Mouse (Mus musculus) T-helper 2 cell (primary cell): ENCODE measurements around the gene Serpina3a.
"Not testable (repeated sequence)": the region's sequence is repeated elsewhere in the genome, so short reads cannot be mapped to it uniquely, and the experiment has no call there.

Source experiments
- in situ Hi-C: fragments of 300-600 bp; cut with MboI, MseI; formaldehyde crosslinking; loops from one replicate; pipeline ENCODE4 v1.15.1; 2025; ENCODE audit warnings: high pct_unique_total_duplicates

Gene Serpina3a

DNA sequence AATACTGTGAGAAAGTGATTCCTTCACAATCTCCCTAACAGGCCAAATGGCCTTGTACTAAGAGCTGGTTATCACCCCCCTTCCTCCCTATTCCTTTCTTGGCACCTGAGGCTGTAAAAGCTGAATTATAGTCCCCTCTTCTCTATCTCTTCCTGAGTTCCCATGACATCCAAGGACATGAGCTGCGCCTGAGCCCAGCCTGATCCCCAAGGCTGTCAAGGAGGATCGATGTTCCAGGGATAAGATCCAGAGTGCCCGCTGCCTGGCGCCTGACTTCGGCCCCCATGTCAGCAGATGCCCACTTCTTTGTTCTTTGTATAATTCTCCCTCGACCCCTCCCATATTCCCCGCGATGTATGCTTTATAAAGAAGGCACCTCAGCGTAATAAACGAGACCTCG lies at the start of gene Serpina3a:
TSS of gene Serpina3a (plus strand) at position 392 of the 400 bp plus-strand sequence.
- in situ Hi-C loops = not testable (repeated sequence)

DNA sequence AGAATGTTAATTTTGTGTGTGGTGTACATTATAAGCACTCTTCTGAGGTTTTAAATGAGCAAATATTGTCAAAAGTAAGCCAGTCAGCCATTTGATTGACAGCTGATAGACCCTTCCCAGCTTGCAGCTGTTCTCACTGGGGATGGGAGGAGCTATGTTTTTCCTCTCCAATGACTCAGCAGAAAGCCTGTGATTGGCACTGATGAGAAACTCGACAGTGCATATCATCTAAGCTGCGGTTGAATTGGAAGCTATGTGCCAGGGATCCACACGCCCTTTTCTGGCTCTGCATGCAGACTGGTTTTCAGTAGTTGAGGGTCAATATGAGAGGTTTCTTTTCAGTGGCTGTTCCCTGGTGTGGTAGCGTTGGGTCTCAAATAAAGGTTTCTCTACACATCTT lies 48.0 kb upstream of the Serpina3a start:
- in situ Hi-C loops = loop anchor here (5.0 kb wide), 2 partner anchors 57 to 348 kb away; no protein-coding TSS in a partner anchor

DNA sequence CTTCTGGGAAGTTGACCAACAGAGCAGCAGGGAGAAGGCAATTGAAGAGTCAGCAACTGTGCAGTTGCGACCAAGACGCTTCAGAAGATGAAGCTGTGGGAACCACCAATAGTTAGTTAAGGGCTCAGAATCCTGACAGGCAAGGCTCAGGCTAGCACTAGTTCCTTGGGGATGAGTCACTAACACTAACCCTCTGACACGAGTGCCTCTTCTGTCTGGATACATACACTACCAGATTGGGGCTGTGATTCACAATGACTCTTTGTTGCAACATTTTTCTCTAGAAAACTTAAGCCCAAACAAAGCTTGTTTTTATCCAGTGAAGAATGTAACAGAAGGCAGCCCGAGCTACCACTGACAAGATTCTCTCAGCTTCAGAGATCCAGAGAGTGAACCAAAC lies 47.5 kb upstream of the Serpina3a start:
- in situ Hi-C loops = loop anchor here (5.0 kb wide), 2 partner anchors 58 to 347 kb away; no protein-coding TSS in a partner anchor

DNA sequence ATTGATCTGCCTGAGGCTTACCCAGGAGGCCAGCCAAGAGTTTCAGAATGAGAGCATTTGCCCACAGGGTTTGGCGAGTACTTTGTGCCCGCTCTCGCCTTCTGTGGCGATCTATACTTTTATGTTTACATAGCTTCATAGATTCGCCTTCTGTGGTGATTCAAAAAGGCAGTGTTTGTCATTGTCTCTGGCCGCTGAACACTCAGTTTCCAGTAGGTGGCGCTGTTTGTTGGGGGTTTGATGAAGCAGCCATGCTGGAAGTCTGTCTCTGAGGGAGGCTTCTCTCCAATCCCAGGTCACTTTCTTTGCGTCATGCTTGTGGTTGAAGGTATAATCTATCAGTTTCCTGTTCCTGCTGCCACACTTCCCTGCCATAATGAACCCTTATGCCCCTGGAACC lies 46.3 kb upstream of the Serpina3a start:
- in situ Hi-C loops = no loop called here

DNA sequence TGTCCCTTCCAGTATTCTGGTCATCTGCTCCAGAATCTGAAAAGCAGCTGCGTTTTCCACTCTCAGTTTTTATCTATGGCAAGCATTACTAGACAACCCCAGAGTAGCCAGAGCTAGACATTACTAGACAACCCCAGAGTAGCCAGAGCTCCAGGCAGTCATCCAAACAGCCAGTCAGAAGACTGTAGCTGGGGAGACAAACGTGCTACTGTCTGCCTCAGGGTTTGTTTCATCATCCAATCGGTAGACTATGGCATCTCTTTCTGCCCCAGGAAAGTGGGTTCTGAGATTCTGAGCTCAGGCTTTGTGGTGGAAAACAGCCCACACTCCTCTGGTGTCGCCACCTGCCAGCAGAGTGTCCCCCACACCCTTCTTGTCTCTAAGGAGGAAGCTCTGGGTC lies 45.0 kb upstream of the Serpina3a start:
- in situ Hi-C loops = no loop called here

DNA sequence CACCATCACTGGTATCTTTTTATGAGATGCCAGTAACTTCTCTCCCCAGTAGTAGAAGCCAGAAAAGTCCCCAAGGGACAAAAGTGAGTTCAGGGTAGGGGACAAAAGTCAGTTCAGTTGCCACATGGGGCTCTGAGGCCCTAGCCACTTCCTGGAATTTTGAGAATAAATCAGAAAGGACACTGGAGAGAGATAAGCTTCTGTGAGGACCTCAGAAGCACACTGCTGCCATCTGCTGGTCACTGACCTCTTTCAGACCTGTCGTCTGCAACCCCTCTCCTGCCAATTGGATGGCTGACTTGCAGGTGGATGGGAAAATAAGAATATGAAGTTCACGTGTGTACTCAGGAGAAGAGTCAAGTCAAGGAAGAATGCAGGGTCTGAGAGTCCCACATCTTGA lies 42.9 kb upstream of the Serpina3a start:
- in situ Hi-C loops = loop anchor here (5.0 kb wide), 1 partner anchor 82 kb away; the partner anchor contains the start of gene Serpina11

DNA sequence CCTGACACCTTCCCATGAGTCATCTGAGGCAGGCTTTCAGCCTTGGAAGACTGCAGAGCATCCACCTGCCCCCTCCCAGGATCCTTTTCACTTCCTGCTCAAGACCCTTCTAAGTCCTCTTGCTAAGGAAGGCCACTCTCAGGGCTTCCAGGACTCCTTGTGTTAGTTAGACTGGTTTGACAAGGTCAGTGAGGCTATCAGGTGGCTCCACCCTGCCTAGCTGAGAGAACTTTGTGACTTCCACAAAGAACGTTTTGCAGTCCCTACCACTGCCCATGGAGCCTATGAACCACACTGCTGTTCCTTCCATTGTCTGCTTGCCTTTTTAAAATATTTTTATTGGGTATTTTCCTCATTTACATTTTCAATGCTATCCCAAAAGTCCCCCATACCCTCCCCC lies 40.8 kb upstream of the Serpina3a start:
- in situ Hi-C loops = loop anchor here (5.0 kb wide), 1 partner anchor 84 kb away; the partner anchor contains the start of gene Serpina11

DNA sequence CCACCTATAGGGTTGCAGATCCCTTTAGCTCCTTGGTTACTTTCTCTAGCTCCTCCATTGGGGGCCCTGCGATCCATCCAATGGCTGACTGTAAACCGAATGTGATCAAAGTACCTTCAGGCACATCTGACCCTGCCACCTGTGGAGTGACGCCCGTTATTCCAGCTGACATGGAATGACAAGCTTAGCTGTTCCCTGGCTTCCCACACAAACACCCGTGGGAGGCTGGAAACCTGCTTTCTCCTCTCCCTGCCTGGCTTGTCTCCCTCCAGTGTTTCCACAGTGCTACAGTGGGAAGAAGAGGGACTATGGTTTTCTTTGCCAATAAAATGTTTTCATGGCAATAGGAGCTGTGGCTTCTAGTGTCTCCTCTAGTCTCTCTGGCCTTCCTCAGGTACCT lies 40.2 kb upstream of the Serpina3a start:
- in situ Hi-C loops = loop anchor here (5.0 kb wide), 1 partner anchor 85 kb away; the partner anchor contains the start of gene Serpina11

DNA sequence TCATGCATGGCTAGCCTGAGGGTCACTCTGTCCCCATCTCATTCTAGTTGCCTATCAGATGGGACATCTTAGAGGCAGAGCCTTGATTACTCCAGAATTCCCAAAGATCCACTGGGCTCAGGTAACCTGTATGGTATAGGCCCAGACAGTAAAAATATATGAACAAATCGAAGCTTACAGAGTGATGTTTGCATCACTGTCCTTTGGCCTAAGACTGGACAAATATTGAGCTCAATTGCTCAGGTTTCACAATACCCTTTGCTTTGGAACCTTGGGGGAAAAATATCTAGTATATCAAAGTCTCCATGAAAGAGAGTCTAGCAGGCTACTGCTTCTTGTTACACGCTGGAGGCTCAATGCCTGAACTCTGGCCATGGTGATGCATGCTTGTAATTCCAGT lies 22.4 kb upstream of the Serpina3a start:
- in situ Hi-C loops = loop anchor here (25.0 kb wide), 1 partner anchor 1128 kb away; no protein-coding TSS in a partner anchor

DNA sequence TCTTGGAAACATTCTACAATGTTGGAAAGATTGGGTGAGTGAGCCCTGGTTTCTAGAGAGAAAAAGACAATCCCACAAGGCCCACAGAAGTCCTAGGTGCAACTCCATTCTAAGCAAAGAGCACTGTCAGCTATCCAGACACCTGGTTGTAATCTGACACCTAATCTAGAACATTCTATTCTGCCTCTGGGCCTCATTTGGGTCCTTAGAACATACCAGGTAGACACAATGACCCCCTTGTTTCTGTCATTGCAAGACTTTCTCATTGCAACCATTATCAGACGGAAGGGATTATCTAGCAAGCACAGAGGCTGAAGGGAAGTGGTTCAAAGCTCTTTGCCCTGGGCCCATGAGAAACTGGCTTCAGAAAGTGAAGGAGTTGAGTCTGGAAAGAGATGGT lies 21.2 kb upstream of the Serpina3a start:
- in situ Hi-C loops = loop anchor here (25.0 kb wide), 1 partner anchor 1129 kb away; no protein-coding TSS in a partner anchor

DNA sequence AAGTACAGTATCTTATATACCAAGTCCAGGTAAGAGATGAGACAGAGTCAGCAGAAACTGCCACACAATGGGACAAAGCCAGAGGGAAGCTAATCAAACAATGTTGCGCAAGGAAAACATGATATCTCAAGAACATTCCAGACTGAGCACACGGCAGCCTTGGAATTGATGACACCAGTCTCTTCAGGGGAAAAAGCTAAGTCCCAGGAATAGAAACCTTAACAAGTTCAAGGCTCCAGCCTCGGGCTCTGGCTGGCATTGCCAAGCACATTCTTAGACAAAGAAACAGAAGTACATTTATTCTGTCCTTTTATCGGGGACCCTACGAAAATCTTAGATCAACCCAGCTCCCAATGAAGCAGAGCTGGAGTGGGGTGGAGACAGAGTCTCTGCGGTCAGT lies 11.8 kb upstream of the Serpina3a start, which contains the start of gene Serpina5:
TSS of gene Serpina5 (plus strand) at position 346 of the 400 bp plus-strand sequence.
- in situ Hi-C loops = no loop called here

DNA sequence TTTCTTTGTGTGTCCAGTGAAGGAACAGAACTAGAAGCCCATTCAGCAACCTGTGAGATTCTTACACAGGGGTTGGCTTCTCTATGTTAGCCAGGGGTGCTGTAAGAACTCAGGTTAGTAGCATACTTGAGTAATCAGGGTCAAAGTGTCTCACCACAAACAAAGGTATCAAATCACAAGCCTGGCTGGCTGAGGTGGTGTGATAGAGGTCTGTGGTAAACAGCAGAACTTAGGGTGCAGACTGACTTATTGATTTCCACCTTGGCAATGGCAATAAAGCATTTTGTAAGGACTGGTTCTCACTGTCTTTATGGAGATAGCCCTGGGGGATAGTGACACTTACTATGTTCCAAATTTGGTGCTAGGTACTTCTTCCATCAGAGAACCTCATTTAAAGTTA lies 6.7 kb upstream of the Serpina3a start:
- in situ Hi-C loops = no loop called here

DNA sequence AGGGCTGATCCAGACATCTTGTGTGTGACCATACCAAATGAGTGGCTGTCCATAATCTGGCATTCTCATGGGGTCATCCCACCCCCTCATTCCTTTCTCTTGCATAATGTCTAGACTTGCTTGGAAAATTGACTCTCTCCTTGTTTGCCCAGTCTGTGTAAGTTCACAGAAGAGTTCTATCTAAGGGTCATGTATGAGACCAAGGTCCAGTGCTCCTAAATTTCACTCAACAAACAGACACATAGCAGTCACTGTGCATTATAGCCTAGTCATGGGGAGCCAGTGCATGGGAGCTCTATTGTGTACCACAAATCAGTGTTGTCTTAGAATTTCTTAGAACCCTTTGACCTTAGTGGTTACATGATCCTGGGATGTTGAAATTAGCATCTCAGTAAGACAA lies 5.6 kb upstream of the Serpina3a start:
- in situ Hi-C loops = no loop called here

DNA sequence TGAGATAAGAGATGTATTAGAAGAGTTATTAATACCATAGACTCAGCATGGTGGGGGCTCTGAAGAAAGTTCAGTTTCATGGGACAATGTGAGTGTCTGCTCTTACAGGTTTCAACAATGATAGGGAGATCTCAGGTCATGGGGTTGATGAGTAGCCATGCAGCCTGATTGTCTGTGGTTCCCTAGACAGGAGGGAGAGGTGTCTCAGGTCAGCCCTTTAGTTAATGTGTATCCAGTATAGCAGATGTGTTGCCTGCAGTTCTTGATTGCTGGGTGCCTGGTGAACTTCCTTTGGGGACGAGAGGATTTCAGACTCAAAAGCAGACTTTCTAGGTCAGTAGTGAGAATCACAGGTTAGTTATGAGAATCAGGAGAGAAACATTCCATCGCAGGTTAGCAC lies 4.0 kb upstream of the Serpina3a start:
- in situ Hi-C loops = no loop called here

DNA sequence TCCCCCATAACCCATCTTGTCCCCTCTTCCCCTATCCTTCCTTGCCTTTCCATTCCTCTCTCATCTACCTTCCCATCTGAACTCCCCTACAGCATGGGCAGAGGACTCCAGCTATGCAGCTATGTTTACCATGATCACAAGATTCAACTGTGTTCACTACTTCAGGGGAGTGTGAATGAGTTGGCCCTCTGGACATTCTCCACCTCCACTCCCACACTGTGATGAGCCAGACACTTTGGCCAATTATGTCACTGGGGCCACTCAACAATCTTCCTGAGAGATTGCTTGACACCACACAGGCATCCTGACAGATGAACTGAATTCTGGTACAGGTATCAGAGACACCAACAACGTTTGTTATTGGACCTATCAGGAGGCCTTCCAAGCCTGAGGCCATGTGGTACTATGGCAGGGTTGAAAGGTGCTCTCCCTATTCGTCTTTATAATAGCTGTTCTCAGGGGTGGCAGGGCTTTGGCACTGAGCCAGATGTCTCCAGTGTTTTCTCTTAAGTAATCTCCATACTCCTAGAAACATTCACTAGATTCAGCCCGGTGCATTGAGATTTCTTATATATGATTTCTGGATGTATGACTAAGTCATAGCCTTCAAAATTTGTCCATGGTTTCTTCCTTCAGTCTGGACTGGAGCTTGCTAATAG lies 2.5 kb downstream of the Serpina3a start:
- in situ Hi-C loops = no loop called here

DNA sequence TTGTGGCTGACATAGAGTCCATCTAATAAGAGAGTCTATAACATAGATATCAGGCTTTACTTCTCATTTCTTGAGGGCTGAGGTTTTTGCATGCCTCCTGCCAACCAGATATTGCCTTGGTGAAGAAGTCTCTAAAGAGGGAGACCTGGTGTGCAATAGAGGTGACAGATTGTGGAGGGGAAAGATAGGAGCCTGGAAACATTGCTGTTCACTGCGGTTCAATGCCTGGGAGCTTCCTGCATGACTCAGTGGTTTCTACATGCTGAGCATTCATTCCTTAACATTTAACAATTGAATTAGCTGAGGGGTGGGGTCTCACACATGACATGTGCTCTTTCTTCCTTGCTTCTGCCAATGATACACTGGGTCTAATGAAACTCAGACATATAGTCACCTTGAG lies 10.6 kb downstream of the Serpina3a start:
- in situ Hi-C loops = no loop called here

DNA sequence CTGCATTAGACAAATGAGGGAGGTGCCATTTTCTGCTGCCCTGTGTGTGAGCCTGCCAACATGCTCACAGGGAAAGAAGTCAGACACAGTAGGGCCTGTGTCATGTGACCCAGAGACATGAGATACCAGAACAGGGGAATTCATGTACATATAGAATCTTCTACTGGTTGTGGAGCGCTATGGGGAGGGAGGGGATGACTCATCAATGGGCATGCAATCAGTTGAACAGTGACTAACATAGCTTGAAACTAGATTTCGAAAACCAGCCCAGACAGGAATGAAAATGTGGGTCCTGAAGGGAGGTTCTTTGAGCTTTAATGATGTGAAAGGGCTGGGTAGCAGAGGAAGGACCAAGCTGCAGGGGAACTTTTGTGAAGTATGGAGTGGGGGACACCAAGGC lies 11.5 kb downstream of the Serpina3a start:
- in situ Hi-C loops = no loop called here

DNA sequence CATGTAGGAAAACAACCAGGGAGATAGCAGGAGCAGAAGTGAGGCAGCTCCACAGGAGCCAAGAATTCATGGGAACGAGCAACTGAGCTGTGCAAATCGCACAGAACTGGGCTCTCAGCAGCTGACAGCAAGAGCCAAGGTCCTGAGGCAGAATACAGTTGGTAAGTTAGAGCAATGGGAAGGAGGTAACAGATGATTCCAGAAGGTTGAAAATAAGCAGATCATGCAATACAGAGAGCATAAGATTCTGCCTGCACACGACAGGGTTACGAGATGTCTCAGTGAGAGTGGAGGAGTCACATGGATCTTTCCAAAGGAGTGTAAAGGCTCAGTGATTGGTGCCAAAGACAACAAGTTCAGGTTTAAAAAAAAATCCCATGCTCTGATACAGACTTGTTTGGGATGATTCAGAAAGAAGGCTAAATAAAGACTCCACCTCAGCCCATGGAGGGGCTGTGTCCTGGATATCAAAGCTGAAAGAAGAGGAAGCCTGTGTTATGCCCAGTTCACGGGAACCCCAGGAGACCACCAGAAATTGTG lies 12.6 kb downstream of the Serpina3a start:
- in situ Hi-C loops = no loop called here

DNA sequence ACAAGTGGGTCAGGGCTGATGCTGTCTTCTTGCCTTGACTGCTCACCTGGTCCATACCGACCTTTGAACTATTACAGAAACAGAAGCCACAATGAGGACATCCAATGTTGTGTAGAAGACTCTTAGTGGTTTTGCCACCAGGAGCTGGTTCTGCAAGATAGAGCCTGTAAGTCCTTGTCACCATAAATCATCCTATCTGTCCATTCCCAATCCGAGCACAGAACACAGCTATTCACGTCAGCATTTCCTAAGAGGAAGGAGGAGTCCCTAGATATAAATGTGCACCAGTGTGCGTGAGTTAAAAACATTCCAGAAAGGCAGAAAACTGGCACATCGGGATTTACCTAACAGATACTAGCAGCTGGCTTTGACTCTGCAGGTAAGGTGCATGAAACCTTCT lies 15.2 kb downstream of the Serpina3a start, which contains the start of gene Serpina3b:
TSS of gene Serpina3b (plus strand) at position 301 of the 400 bp plus-strand sequence.
- in situ Hi-C loops = no loop called here

DNA sequence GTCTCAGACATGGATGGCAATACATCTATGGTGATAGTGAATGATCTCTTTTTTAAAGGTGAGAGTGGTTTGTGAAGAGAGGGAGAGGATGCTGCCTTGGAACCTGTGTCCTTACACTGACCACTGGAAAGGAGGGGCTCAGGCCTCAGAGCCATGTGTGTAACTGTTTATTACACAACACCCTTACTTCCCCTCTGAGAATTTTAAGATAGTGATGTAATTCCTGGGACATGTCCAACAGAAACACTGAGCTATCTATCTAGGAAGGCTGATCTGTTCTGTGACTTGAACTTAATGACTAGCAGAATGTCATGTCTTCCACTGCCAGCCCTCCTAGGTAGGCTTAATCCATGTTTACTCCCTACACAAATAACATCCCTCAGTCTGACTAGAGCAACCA lies 18.5 kb downstream of the Serpina3a start:
- in situ Hi-C loops = no loop called here

DNA sequence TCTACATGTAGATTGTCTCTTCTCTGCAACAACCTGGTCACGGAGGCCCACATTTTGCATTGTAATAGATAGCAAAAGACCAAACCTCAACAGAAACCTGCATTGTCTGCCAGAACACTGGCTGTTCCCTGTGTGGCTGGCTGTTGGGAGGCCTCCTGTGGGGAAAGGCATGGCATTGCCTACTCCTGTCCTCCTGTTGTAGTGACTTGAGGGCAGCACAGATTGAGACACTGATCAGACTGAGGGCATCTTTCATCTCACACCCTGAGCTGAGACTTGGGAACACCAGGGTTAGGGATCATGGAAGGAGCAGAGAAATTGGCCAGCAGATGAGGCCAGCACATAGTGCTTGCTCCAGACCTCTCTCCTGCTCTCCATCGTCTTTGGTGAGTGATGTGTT lies 25.7 kb downstream of the Serpina3a start:
- in situ Hi-C loops = no loop called here

DNA sequence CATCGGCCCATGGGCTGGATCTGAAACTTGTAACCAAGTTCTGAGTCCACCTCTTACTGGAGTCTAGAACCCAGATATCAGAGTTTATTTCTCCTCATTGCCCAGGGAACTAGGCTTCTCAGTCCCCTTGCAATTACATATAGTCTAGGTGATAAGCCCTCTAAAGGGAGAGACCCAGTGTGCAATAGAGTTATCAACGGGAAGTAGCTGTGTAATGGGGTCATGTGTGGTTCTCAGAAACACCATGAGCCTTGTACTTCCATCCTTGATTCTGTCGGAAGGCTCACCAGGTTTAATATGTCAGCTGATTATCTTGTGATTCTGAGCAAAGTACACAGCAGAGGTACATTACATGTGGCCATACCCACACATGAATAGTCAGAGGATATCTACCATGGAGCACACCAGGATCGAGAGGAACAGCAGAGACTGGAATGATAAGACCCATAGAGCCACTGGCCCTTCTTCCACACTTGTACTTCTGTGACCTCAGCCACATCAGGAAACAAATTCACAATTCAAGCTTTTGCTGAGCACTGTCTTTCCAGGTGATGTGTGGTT lies 28.1 kb downstream of the Serpina3a start:
- in situ Hi-C loops = no loop called here

DNA sequence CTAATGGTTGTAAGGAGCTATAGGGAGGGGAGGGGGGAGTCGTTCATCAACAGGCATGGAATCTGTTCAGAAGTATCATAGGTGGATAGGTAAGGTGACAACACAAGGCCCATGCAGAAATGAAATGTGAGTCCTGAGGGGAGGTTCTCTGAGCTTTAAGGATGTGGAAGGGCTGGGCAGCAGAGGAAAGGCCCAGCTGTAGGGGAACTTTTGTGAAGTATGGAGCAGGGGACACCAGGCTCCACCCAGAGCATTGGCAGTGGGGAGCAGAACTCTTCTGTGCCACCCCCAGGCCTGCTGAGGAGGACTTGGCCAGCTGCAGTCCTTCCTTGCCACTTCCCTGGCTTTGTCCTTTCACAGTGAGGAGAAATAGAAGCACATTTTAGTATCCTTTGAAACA lies 29.0 kb downstream of the Serpina3a start:
- in situ Hi-C loops = no loop called here
